Mouse (Mus musculus) small intestine, adult 2 months (tissue): Measurements from ENCODE around the gene Eid1.

Experiments
- CTCF ChIP-seq: fragments of 200-500 bp; IDR thresholded peaks from 2 replicates; pipeline ENCODE4 v1.5.1; 2012; ENCODE audit warnings: low read depth, mild to moderate bottlenecking, control low read depth, inconsistent platforms, low read length, moderate library complexity, mixed read lengths; ENCODE audit not compliant: insufficient replicate concordance, insufficient read length; ENCODE audit errors: extremely low read depth
- POLR2A ChIP-seq: fragments of 200-500 bp; IDR thresholded peaks from 2 replicates; pipeline ENCODE4 v1.6.1; 2012; ENCODE audit warnings: low read depth, mild to moderate bottlenecking, control low read depth, inconsistent platforms, low read length, moderate library complexity

DNA sequence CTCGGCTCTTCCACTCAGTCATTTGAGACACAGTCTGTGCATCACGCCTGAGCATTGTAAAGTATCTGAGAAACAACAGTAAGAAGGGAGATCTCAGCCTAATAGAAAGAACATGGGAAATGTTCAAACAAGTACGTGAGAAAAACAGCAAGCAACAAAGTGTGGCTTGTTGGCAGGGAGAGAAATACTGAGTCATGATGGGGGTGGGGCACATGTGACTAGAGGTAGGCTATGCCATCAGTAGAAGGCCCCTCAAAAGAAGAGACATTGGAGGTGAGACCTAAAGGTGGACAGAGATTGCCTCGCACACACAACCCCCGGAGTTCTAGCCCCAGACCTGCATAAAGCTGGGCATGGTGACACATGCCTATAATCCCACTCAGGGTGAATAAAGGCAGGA, 7.7 kb upstream of the Eid1 start:
- TF ChIP-seq CTCF, result no peak
- TF ChIP-seq POLR2A, result no peak
